Mouse (Mus musculus): ENCODE measurements around the gene Dsn1.

DNA sequence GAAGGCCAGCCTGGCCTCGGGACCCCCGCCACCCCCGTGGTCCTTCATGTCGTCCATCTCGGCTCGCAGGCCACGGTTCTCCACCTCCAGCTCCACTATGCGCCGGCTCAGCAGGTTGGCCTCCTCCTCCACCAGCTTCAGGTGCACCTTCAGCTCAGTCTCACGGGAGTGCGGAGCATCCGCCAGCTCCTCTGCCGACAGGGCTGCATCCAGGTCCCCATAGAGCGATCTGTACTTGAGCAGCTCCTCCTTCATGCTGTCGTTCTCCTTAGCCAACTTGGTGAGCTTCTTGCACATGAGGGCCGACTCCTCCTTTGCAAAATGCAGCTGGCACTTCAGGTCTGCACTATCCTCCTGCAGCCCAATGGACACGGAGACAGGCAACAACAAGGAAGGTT lies 33.7 kb upstream of the Dsn1 start:
- TF ChIP-seq CTCF (IDR thresholded peaks at IDR 0.05; ENCODE audit: extremely low read depth, insufficient read depth, low read length) (no peak), POLR2A (IDR thresholded peaks at IDR 0.05; ENCODE audit: extremely low read depth, insufficient read depth, low read length) (no peak)
